Mouse (Mus musculus) heart, embryonic 12.5 days (tissue): Measurements from ENCODE around the gene Ulk2. TPM values are rescaled to one million over a fixed set of nuclear protein-coding genes. Genes with fewer than 3 reads are reported as not detected.

ENCODE experiments used
- ATAC-seq: fragments of 200-750 bp; cut with Nextera tagmentation; 2 replicates; pipeline ENCODE4 v1.8.0; 2017; ENCODE audit warnings: moderate TSS enrichment, moderate library complexity; ENCODE audit not compliant: insufficient number of reproducible peaks, low FRiP score
- H3K27ac ChIP-seq: fragments of 300-500 bp; sonication (generic); 2 replicates; pipeline ENCODE4 v1.5.1; 2016; ENCODE audit warnings: mild to moderate bottlenecking, moderate library complexity; ENCODE audit not compliant: poor library complexity, severe bottlenecking
- H3K27me3 ChIP-seq: fragments of 300-500 bp; sonication (generic); replicated peaks from 2 replicates; pipeline ENCODE4 v1.6.1; 2016; ENCODE audit warnings: mild to moderate bottlenecking, moderate library complexity
- H3K36me3 ChIP-seq: fragments of 300-500 bp; sonication (generic); 2 replicates; pipeline ENCODE4 v1.6.1; 2016; ENCODE audit warnings: mild to moderate bottlenecking, moderate library complexity
- H3K4me1 ChIP-seq: fragments of 300-500 bp; sonication (generic); replicated peaks from 2 replicates; pipeline ENCODE4 v1.6.1; 2016; ENCODE audit warnings: mild to moderate bottlenecking
- H3K4me2 ChIP-seq: fragments of 300-500 bp; sonication (generic); 2 replicates; pipeline ENCODE4 v1.6.1; 2016; ENCODE audit warnings: mild to moderate bottlenecking, moderate library complexity
- H3K4me3 ChIP-seq: fragments of 300-500 bp; sonication (generic); 2 replicates; pipeline ENCODE4 v1.5.1; 2016; ENCODE audit warnings: mild to moderate bottlenecking
- H3K9ac ChIP-seq: fragments of 300-500 bp; sonication (generic); 2 replicates; pipeline ENCODE4 v1.6.1; 2016; ENCODE audit warnings: mild to moderate bottlenecking, moderate library complexity
- H3K9me3 ChIP-seq: fragments of 300-500 bp; sonication (generic); replicated peaks from 2 replicates; pipeline ENCODE4 v1.6.1; 2016; ENCODE audit warnings: mild to moderate bottlenecking, moderate library complexity
- WGBS: fragments of 180-500 bp; shearing (Covaris S2); methylation state at CpG from one replicate; pipeline ENCODE4 v1.1.7; 2016; 5-methylcytosine and 5-hydroxymethylcytosine counted together
- polyA plus RNA-seq: library from polyadenylated mRNA; unstranded; fragments of >200 nt; fragmentation: Nextera tagmentation; extraction: Ambion mirVana; gene quantifications from 2 replicates; pipeline ENCODE4 v1.2.1, GENCODE M21; 2016

The Ulk2 gene
- polyA plus RNA-seq, 1 experiment from 2014 or later = 17.0 TPM

GRCm38 (mm10) chr11:61760518-61760917, 94.4 kb downstream of the Ulk2 start:
- no peak overlapping the region for H3K27ac ChIP-seq
- peak overlapping the region; percentile 70 for H3K4me2 ChIP-seq
- no peaks in the 10 kb centered on the region for H3K9me3 ChIP-seq
- H3K36me3 ChIP-seq = peaks cover 13% of the 10 kb centered on the region
- no peak for ATAC-seq
- H3K4me1 ChIP-seq = peaks cover 4% of the 10 kb centered on the region; the same call in 1 of the 2 replicates
- WGBS = 64% methylated on average over 5 of the region's 5 CpGs
- H3K4me3 ChIP-seq = peak overlapping the region; percentile 80; the same call in 1 of the 2 replicates
- no peaks in the 10 kb centered on the region for H3K27me3 ChIP-seq
- no peak overlapping the region for H3K9ac ChIP-seq

- Histone ChIP-seq H3K4me3 (no peak overlapping the region), H3K27me3 (no peaks in the 10 kb centered on the region), H3K4me1 (peaks cover 4% of the 10 kb centered on the region; the same call in 1 of the 2 replicates), H3K4me2 (no peak overlapping the region), H3K9me3 (no peaks in the 10 kb centered on the region), H3K9ac (no peak overlapping the region), H3K27ac (no peak overlapping the region), H3K36me3 (peaks cover 40% of the 10 kb centered on the region)
- ATAC-seq = no peak
- 83% methylated on average over 2 of the region's 2 CpGs for WGBS
Measured at GRCm38 (mm10) chr11:61757151-61757550, 97.7 kb downstream of the Ulk2 start.

GRCm38 (mm10) chr11:61751612-61752011, 103.3 kb downstream of the Ulk2 start:
- H3K4me2 ChIP-seq = no peak overlapping the region
- WGBS = 81% methylated on average over 5 of the region's 5 CpGs
- ATAC-seq = no peak
- no peak overlapping the region for H3K4me3 ChIP-seq
- H3K4me1 ChIP-seq = no peaks in the 10 kb centered on the region
- no peak overlapping the region for H3K9ac ChIP-seq
- H3K27ac ChIP-seq = no peak overlapping the region
- H3K27me3 ChIP-seq = no peaks in the 10 kb centered on the region
- H3K36me3 ChIP-seq = peaks cover 77% of the 10 kb centered on the region
- no peaks in the 10 kb centered on the region for H3K9me3 ChIP-seq

- H3K9ac ChIP-seq = no peak overlapping the region
- no peak for ATAC-seq
- no peak overlapping the region for H3K27ac ChIP-seq
- WGBS = 70% methylated on average over 3 of the region's 3 CpGs
- H3K4me1 ChIP-seq = no peaks in the 10 kb centered on the region
- H3K27me3 ChIP-seq = no peaks in the 10 kb centered on the region
- no peak overlapping the region for H3K4me2 ChIP-seq
- no peak overlapping the region for H3K4me3 ChIP-seq
- H3K9me3 ChIP-seq = no peaks in the 10 kb centered on the region
- H3K36me3 ChIP-seq = peaks cover 77% of the 10 kb centered on the region
Measured at GRCm38 (mm10) chr11:61747161-61747560, 107.7 kb downstream of the Ulk2 start.

GRCm38 (mm10) chr11:61745781-61746180, 109.1 kb downstream of the Ulk2 start:
- Histone ChIP-seq H3K4me2 (no peak overlapping the region), H3K9ac (no peak overlapping the region), H3K4me1 (no peaks in the 10 kb centered on the region), H3K27ac (no peak overlapping the region), H3K27me3 (no peaks in the 10 kb centered on the region), H3K9me3 (no peaks in the 10 kb centered on the region), H3K4me3 (no peak overlapping the region), H3K36me3 (peaks cover 78% of the 10 kb centered on the region)
- no peak for ATAC-seq
- WGBS = 86% methylated on average over 9 of the region's 9 CpGs

GRCm38 (mm10) chr11:61744460-61744859, 110.4 kb downstream of the Ulk2 start:
- WGBS = 69% methylated on average over 3 of the region's 3 CpGs

GRCm38 (mm10) chr11:61743768-61744167, 111.1 kb downstream of the Ulk2 start:
- H3K4me3 ChIP-seq = no peak overlapping the region
- no peaks in the 10 kb centered on the region for H3K27me3 ChIP-seq
- H3K27ac ChIP-seq = no peak overlapping the region
- H3K4me1 ChIP-seq = no peaks in the 10 kb centered on the region
- no peak overlapping the region for H3K4me2 ChIP-seq
- 71% methylated on average over 3 of the region's 3 CpGs for WGBS
- H3K36me3 ChIP-seq = peaks cover 76% of the 10 kb centered on the region
- no peak overlapping the region for H3K9ac ChIP-seq
- no peak for ATAC-seq
- H3K9me3 ChIP-seq = no peaks in the 10 kb centered on the region

More at GRCm38 (mm10) chr11:61744460-61744859, 110.4 kb downstream of the Ulk2 start:
- H3K4me2 ChIP-seq = no peak overlapping the region
- ATAC-seq = no peak
- H3K4me1 ChIP-seq = no peaks in the 10 kb centered on the region
- no peaks in the 10 kb centered on the region for H3K27me3 ChIP-seq
- H3K4me3 ChIP-seq = no peak overlapping the region
- H3K9ac ChIP-seq = no peak overlapping the region
- H3K27ac ChIP-seq = no peak overlapping the region
- no peaks in the 10 kb centered on the region for H3K9me3 ChIP-seq
- peaks cover 77% of the 10 kb centered on the region for H3K36me3 ChIP-seq

- Histone ChIP-seq H3K4me1 (no peaks in the 10 kb centered on the region), H3K9ac (no peak overlapping the region), H3K9me3 (no peaks in the 10 kb centered on the region), H3K27me3 (no peaks in the 10 kb centered on the region), H3K4me3 (no peak overlapping the region), H3K4me2 (no peak overlapping the region), H3K27ac (no peak overlapping the region), H3K36me3 (peaks cover 81% of the 10 kb centered on the region)
- WGBS = 86% methylated on average over 1 of the region's 1 CpGs
- no peak for ATAC-seq
Measured at GRCm38 (mm10) chr11:61740500-61740899, 114.4 kb downstream of the Ulk2 start.

GRCm38 (mm10) chr11:61737290-61737689, 117.6 kb downstream of the Ulk2 start:
- no peak overlapping the region for H3K4me3 ChIP-seq
- no peaks in the 10 kb centered on the region for H3K4me1 ChIP-seq
- no peaks in the 10 kb centered on the region for H3K9me3 ChIP-seq
- H3K4me2 ChIP-seq = no peak overlapping the region
- no peaks in the 10 kb centered on the region for H3K27me3 ChIP-seq
- peaks cover 89% of the 10 kb centered on the region for H3K36me3 ChIP-seq
- 91% methylated on average over 1 of the region's 1 CpGs for WGBS
- no peak for ATAC-seq
- H3K9ac ChIP-seq = no peak overlapping the region
- no peak overlapping the region for H3K27ac ChIP-seq

GRCm38 (mm10) chr11:61732672-61733071, 122.2 kb downstream of the Ulk2 start:
- Histone ChIP-seq H3K9me3 (no peaks in the 10 kb centered on the region), H3K36me3 (peaks cover 81% of the 10 kb centered on the region), H3K27ac (no peak overlapping the region), H3K27me3 (no peaks in the 10 kb centered on the region), H3K9ac (no peak overlapping the region), H3K4me2 (no peak overlapping the region), H3K4me3 (no peak overlapping the region), H3K4me1 (peaks cover 6% of the 10 kb centered on the region; the same call in 1 of the 2 replicates)
- WGBS = 83% methylated on average over 7 of the region's 7 CpGs
- no peak for ATAC-seq

- Histone ChIP-seq H3K4me3 (no peak overlapping the region), H3K27me3 (no peaks in the 10 kb centered on the region), H3K36me3 (peaks cover 45% of the 10 kb centered on the region), H3K9me3 (no peaks in the 10 kb centered on the region), H3K27ac (no peak overlapping the region; the same call in 1 of the 2 replicates), H3K4me1 (peaks cover 6% of the 10 kb centered on the region; the same call in 1 of the 2 replicates), H3K4me2 (no peak overlapping the region), H3K9ac (no peak overlapping the region)
- ATAC-seq = no peak
- 11% methylated on average over 2 of the region's 2 CpGs for WGBS
Measured at GRCm38 (mm10) chr11:61728037-61728436, 126.8 kb downstream of the Ulk2 start.
